Mouse (Mus musculus) heart, postnatal 10 days (tissue): ENCODE results near the gene Tspan18. TPM values are rescaled to one million over a fixed set of nuclear protein-coding genes. Genes with fewer than 3 reads are reported as not detected.
A peak's percentile ranks its signal among the peaks of the same experiment; 100 is the strongest.

Source experiments
- DNase-seq, 2 experiments: peaks; one replicate each; pipeline ENCODE4 v3.0.0; 2021
- intact Hi-C: fragments of 180-260 bp; cut with DNase I; formaldehyde crosslinking; loops from one replicate; pipeline ENCODE4 v1.15.1; 2025
- total RNA-seq, 2 experiments: library from RNA; stranded (reverse); gene quantifications; 2 replicates each; pipeline ENCODE4 v1.2.3; 2021

The Tspan18 gene
- total RNA-seq, 2 experiments from 2014 or later = 54.1 to 63.4 TPM

- DNase-seq = no peak
- intact Hi-C loops = no loop called here
These were observed 162.4 kb downstream of the Tspan18 start for GRCm38 (mm10) chr2:93171929-93172328.

- no peak for DNase-seq
- intact Hi-C loops = no loop called here
These were observed 163.5 kb downstream of the Tspan18 start for GRCm38 (mm10) chr2:93170845-93171200.

- intact Hi-C loops = no loop called here
- no peak for DNase-seq
These were observed 164.0 kb downstream of the Tspan18 start for GRCm38 (mm10) chr2:93170156-93170844.

- no peak for DNase-seq
- intact Hi-C loops = no loop called here
These were observed 167.4 kb downstream of the Tspan18 start for GRCm38 (mm10) chr2:93166734-93167406.

GRCm38 (mm10) chr2:93166295-93166694, 168.0 kb downstream of the Tspan18 start:
- intact Hi-C loops = no loop called here
- no peak for DNase-seq

- intact Hi-C loops = no loop called here
- DNase-seq = no peak
These were observed 170.5 kb downstream of the Tspan18 start for GRCm38 (mm10) chr2:93163750-93164335.

- intact Hi-C loops = no loop called here
- peak; percentile 49 to 54 for DNase-seq
These were observed 171.0 kb downstream of the Tspan18 start for GRCm38 (mm10) chr2:93163317-93163716.

- intact Hi-C loops = no loop called here
- peak; percentile 48 to 51 for DNase-seq
These were observed 171.5 kb downstream of the Tspan18 start for GRCm38 (mm10) chr2:93162791-93163190.

- intact Hi-C loops = no loop called here
- DNase-seq = no peak
These were observed 172.2 kb downstream of the Tspan18 start for GRCm38 (mm10) chr2:93161914-93162664.

- no peak for DNase-seq
- intact Hi-C loops = no loop called here
These were observed 173.8 kb downstream of the Tspan18 start for GRCm38 (mm10) chr2:93160467-93161035.

- no peak for DNase-seq
- intact Hi-C loops = no loop called here
These were observed 179.7 kb downstream of the Tspan18 start for GRCm38 (mm10) chr2:93154486-93155032.

- intact Hi-C loops = no loop called here
These were observed 180.5 kb downstream of the Tspan18 start for GRCm38 (mm10) chr2:93153833-93154232.

GRCm38 (mm10) chr2:93152883-93153491, 181.3 kb downstream of the Tspan18 start:
- intact Hi-C loops = no loop called here

More at GRCm38 (mm10) chr2:93153833-93154232, 180.5 kb downstream of the Tspan18 start:
- DNase-seq = no peak

GRCm38 (mm10) chr2:93152191-93152601, 182.1 kb downstream of the Tspan18 start:
- no peak for DNase-seq
- intact Hi-C loops = no loop called here

More at GRCm38 (mm10) chr2:93152883-93153491, 181.3 kb downstream of the Tspan18 start:
- peak in 1 of 2 experiments; percentile 43 for DNase-seq

Other genes with a start within 250 kb of the Tspan18 start
- 10 to 100 TPM; 77.4 to 80.7 TPM for gene Trp53i11, start 147.0 kb downstream of the Tspan18 start, total RNA-seq
- gene Cd82, start 128.6 kb upstream of the Tspan18 start, total RNA-seq = 10 to 100 TPM; 13.9 to 17.2 TPM
- gene Gm10803, start 226.1 kb upstream of the Tspan18 start, total RNA-seq = not detected